Mouse (Mus musculus): ENCODE data around the gene Bcar3. TPM values are rescaled to one million over a fixed set of nuclear protein-coding genes. Genes with fewer than 3 reads are reported as not detected.
A peak's percentile ranks its signal among the peaks of the same experiment; 100 is the strongest.
"Not testable (repeated sequence)": the region's sequence is repeated elsewhere in the genome, so short reads cannot be mapped to it uniquely, and the experiment has no call there.

Bcar3 gene
- polyA plus RNA-seq, 1 experiment from 2014 or later: 13.7 TPM

DNA sequence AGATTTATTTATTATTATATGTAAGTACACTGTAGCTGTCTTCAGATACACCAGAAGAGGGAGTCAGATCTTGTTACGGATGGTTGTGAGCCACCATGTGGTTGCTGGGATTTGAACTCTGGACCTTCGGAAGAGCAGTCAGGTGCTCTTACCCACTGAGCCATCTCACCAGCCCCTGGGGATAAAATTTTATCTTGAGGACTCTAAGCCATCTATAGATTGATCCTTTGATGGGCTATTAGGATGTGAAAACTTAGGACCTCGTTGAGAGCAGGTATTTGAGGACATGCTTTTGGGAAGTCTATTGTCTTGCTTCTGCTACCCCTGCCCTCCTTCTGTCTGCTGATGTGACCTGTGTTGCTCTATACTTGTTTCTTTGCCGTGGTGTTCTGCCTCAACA lies 4.6 kb upstream of the Bcar3 start:
- not testable (repeated sequence) for H3K36me3 ChIP-seq (ENCODE audit: control insufficient read depth, insufficient read depth, low read length); ATAC-seq (ENCODE audit: insufficient read depth, low FRiP score); H3K9ac ChIP-seq (ENCODE audit: low read length); H3K27ac ChIP-seq (ENCODE audit: low read length); H3K4me1 ChIP-seq (ENCODE audit: control insufficient read depth, insufficient read depth, low read length); H3K4me2 ChIP-seq (ENCODE audit: low read depth, low read length); H3K9me3 ChIP-seq (replicated peaks; ENCODE audit: control insufficient read depth, low read length); H3K4me3 ChIP-seq (replicated peaks; ENCODE audit: low read length); H3K27me3 ChIP-seq (ENCODE audit: control insufficient read depth, insufficient read depth, low read length)
- WGBS: 64% methylated on average over 3 of the region's 4 CpGs

DNA sequence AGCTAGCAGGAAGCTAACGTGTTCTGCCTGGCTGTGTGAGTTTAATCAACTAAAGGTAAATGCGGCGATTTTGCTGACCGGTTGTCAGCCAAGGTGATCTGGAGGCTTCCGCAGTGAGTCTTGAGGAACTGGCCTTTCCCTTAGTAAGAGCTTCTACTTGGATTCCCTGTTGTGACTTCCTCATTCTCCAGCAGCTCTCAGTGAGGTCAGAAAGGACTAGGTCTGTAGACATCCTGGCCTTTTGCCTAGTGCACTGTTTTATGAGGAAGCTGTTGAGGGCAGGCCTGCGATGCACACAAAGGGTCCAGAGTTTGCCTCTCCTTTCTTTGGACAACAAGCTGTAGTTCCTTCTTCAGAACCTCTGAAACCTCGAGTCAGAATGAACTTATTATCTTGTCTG lies 3.2 kb upstream of the Bcar3 start:
- ATAC-seq (ENCODE audit: insufficient read depth, low FRiP score): no peak
- WGBS: 67% methylated on average over 7 of the region's 7 CpGs
- H3K4me3 ChIP-seq (replicated peaks; ENCODE audit: low read length): no peak overlapping the region
- peaks cover 11% of the 10 kb centered on the region; the same call in 1 of the 2 replicates for H3K4me1 ChIP-seq (ENCODE audit: control insufficient read depth, insufficient read depth, low read length)
- H3K36me3 ChIP-seq (ENCODE audit: control insufficient read depth, insufficient read depth, low read length): no peaks in the 10 kb centered on the region
- no peaks in the 10 kb centered on the region for H3K27me3 ChIP-seq (ENCODE audit: control insufficient read depth, insufficient read depth, low read length)
- H3K4me2 ChIP-seq (ENCODE audit: low read depth, low read length): no peak overlapping the region
- peak overlapping the region; percentile 60 for H3K27ac ChIP-seq (ENCODE audit: low read length)
- peak overlapping the region; percentile 21; the same call in 1 of the 2 replicates for H3K9ac ChIP-seq (ENCODE audit: low read length)
- H3K9me3 ChIP-seq (replicated peaks; ENCODE audit: control insufficient read depth, low read length): no peaks in the 10 kb centered on the region

DNA sequence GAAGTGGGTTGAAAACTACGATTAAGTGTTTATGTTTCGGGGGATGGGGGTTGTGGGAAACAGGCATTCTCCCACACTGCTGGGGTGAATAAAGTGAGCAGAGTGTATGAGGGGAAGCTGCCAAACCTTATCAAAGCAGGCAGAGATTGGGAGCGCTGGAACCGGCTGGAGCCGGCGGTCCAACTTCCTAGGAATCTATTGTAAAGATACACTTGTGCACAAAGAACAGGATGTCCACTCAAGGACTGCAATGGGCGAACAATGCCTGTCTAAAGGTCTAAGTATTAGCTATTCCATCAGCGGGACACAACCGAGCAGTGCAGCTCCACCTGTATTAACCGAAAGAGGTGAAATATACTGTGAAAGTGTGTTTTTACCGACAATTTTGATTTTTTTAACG lies 2.1 kb upstream of the Bcar3 start:
- 44% methylated on average over 12 of the region's 12 CpGs for WGBS
- no peak overlapping the region for H3K4me3 ChIP-seq (replicated peaks; ENCODE audit: low read length)
- no peaks in the 10 kb centered on the region for H3K9me3 ChIP-seq (replicated peaks; ENCODE audit: control insufficient read depth, low read length)
- no peak overlapping the region for H3K9ac ChIP-seq (ENCODE audit: low read length)
- no peaks in the 10 kb centered on the region for H3K27me3 ChIP-seq (ENCODE audit: control insufficient read depth, insufficient read depth, low read length)
- peak overlapping the region; percentile 87; the same call in 1 of the 2 replicates for H3K4me2 ChIP-seq (ENCODE audit: low read depth, low read length)
- no peak for ATAC-seq (ENCODE audit: insufficient read depth, low FRiP score)
- peaks cover 11% of the 10 kb centered on the region; the same call in 1 of the 2 replicates for H3K4me1 ChIP-seq (ENCODE audit: control insufficient read depth, insufficient read depth, low read length)
- peak overlapping the region; percentile 93 for H3K27ac ChIP-seq (ENCODE audit: low read length)
- no peaks in the 10 kb centered on the region for H3K36me3 ChIP-seq (ENCODE audit: control insufficient read depth, insufficient read depth, low read length)

DNA sequence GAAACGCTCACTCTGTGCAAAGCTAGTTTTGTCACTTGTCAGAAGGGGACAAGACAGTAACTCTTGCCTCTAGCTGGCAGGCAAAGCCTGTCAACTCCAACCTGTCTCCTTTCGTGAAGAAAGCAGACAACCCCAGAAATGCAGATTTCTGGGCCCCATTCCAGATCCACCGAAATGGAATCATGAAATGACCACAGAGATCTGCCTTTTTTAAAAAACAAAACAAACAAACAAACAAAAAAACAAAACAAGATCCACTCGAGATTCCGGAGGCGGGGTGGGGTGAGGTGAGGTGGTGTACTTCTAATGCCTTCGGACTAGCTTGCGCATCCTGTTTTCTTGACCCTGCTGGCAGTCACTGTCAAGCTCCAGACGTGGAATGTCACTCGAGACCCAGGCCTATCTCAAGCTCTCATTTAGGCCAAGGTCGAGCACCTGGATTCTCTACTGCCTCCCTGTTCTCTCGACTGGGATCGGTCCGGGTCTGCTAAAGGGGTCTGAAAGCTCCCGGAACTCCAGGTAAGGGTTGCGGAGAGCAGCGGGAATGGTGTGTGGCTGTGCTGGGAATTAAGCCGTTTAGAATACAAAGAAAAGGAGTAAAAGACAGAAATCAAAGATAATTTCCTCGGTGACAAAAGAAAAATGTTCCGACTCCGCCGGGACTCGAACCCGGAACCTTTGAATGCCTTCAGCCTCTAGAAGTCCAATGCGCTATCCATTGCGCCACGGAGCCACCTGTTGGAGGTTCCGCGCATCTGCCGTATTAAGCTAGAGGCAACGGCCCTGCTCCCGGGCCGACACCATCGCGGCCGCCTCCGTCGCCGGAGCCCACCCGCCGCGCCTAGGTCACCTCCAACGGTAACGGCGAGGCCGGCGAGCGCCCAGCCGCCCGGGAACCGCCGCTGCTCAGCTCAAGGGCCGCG lies 1.4 kb upstream of the Bcar3 start:
- 7% methylated on average over 54 of the region's 54 CpGs for WGBS
- H3K4me2 ChIP-seq (ENCODE audit: low read depth, low read length): peak overlapping the region; percentile 87
- H3K27ac ChIP-seq (ENCODE audit: low read length): peak overlapping the region; percentile 93

DNA sequence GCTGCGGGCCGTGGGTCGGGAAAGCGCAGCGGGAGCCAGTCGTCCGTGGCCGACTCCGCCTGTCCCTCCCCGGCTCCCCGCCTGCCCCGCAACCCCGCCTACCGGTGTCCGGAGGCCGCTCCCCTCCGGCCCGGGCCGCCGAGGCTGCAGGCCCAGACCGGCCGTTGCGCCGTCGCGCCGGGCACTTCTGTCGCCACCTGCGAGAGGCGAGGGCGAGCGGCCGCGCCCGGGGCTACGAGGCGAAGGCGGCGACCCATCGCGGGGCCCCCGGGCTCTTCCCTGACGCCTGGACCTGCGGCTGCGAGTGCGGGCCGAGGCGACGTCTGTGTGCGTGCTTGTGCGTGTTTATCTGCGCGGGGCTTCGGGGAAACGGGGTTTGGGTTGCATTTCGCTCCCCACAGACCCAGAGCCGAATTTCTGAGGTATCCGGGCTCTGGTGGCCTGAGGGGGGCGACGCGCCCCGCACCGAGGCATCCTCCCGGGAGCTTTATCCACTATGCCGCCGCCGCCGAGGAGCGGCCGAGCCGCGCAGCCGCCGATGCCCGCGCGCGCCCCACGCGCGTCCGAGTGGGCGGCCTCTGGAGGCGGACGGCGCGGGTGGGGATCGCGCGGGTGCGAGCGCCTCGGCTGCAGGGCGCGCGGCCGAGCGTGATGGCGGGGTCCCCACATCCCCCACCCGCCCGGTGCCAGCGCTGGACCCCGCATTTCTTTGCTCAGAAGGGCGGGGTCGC lies 548 bp upstream of the Bcar3 start:
- H3K4me3 ChIP-seq (replicated peaks; ENCODE audit: low read length): peak overlapping the region; percentile 95
- peak overlapping the region; percentile 92 for H3K9ac ChIP-seq (ENCODE audit: low read length)
- H3K27me3 ChIP-seq (ENCODE audit: control insufficient read depth, insufficient read depth, low read length): no peaks in the 10 kb centered on the region
- peak overlapping the region; percentile 87 for H3K4me2 ChIP-seq (ENCODE audit: low read depth, low read length)
- no peaks in the 10 kb centered on the region for H3K36me3 ChIP-seq (ENCODE audit: control insufficient read depth, insufficient read depth, low read length)
- H3K4me1 ChIP-seq (ENCODE audit: control insufficient read depth, insufficient read depth, low read length): peaks cover 11% of the 10 kb centered on the region; the same call in 1 of the 2 replicates
- 0% methylated on average over 103 of the region's 105 CpGs for WGBS
- H3K9me3 ChIP-seq (replicated peaks; ENCODE audit: control insufficient read depth, low read length): no peaks in the 10 kb centered on the region
- peak; percentile 90 for ATAC-seq (ENCODE audit: insufficient read depth, low FRiP score)
- H3K27ac ChIP-seq (ENCODE audit: low read length): peak overlapping the region; percentile 93

More for the DNA sequence above, 1.4 kb upstream of the Bcar3 start:
- Histone ChIP-seq H3K27me3 (ENCODE audit: control insufficient read depth, insufficient read depth, low read length) (no peaks in the 10 kb centered on the region), H3K9me3 (replicated peaks; ENCODE audit: control insufficient read depth, low read length) (no peaks in the 10 kb centered on the region), H3K36me3 (ENCODE audit: control insufficient read depth, insufficient read depth, low read length) (no peaks in the 10 kb centered on the region), H3K4me1 (ENCODE audit: control insufficient read depth, insufficient read depth, low read length) (peaks cover 11% of the 10 kb centered on the region; the same call in 1 of the 2 replicates), H3K9ac (ENCODE audit: low read length) (peak overlapping the region; percentile 92), H3K4me3 (replicated peaks; ENCODE audit: low read length) (peak overlapping the region; percentile 95)
- peak; percentile 86 for ATAC-seq (ENCODE audit: insufficient read depth, low FRiP score)

DNA sequence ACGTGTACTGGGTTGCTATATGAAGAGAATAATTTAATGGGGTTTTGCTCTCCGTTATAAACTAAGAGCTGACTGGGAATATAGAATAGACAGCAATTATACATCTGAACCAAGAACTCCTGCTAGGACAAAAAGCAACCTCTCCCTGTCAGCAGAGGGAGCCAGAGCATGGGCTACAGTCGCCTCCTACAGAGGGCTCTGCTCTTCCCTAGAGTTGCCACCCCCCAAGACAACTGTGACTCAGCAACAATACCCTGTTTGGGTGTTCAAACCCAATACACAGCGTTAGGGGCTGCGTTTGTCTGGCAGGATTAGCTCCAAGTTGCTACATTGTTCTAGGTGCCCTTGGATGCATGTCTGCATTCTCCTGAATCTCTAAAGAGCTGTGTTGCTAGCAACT lies 1.6 kb downstream of the Bcar3 start:
- H3K4me2 ChIP-seq (ENCODE audit: low read depth, low read length): no peak overlapping the region
- 17% methylated on average over 5 of the region's 5 CpGs for WGBS

DNA sequence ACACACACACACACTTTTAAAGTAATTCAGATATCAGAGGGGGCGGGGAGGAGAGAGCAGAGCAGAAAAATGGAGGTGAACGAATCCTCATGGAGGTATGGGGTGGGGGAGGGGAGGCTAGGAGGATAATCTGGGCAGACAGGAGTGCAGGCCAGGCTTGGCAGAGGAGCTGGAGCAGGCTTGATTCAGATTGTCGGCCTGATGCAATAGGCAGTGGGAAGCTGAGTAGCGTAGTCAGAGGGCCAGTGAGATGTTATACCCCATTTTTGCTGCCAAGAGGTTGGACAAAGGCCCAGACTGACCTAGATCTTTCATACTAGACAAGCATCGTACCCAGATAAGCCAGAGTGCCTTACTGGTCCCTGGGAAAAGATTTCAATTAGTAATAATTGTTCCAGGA lies 3.0 kb downstream of the Bcar3 start:
- H3K4me1 ChIP-seq (ENCODE audit: control insufficient read depth, insufficient read depth, low read length): peaks cover 11% of the 10 kb centered on the region; the same call in 1 of the 2 replicates
- H3K4me2 ChIP-seq (ENCODE audit: low read depth, low read length): no peak overlapping the region
- ATAC-seq (ENCODE audit: insufficient read depth, low FRiP score): no peak
- no peaks in the 10 kb centered on the region for H3K9me3 ChIP-seq (replicated peaks; ENCODE audit: control insufficient read depth, low read length)
- 62% methylated on average over 5 of the region's 5 CpGs for WGBS
- H3K27ac ChIP-seq (ENCODE audit: low read length): no peak overlapping the region
- H3K9ac ChIP-seq (ENCODE audit: low read length): no peak overlapping the region
- no peaks in the 10 kb centered on the region for H3K36me3 ChIP-seq (ENCODE audit: control insufficient read depth, insufficient read depth, low read length)
- no peaks in the 10 kb centered on the region for H3K27me3 ChIP-seq (ENCODE audit: control insufficient read depth, insufficient read depth, low read length)
- H3K4me3 ChIP-seq (replicated peaks; ENCODE audit: low read length): no peak overlapping the region

More for the DNA sequence above, 1.6 kb downstream of the Bcar3 start:
- Histone ChIP-seq H3K9me3 (replicated peaks; ENCODE audit: control insufficient read depth, low read length) (no peaks in the 10 kb centered on the region), H3K9ac (ENCODE audit: low read length) (no peak overlapping the region), H3K27me3 (ENCODE audit: control insufficient read depth, insufficient read depth, low read length) (no peaks in the 10 kb centered on the region), H3K4me1 (ENCODE audit: control insufficient read depth, insufficient read depth, low read length) (peaks cover 11% of the 10 kb centered on the region; the same call in 1 of the 2 replicates), H3K4me3 (replicated peaks; ENCODE audit: low read length) (no peak overlapping the region), H3K36me3 (ENCODE audit: control insufficient read depth, insufficient read depth, low read length) (no peaks in the 10 kb centered on the region), H3K27ac (ENCODE audit: low read length) (no peak overlapping the region)
- ATAC-seq (ENCODE audit: insufficient read depth, low FRiP score): no peak

DNA sequence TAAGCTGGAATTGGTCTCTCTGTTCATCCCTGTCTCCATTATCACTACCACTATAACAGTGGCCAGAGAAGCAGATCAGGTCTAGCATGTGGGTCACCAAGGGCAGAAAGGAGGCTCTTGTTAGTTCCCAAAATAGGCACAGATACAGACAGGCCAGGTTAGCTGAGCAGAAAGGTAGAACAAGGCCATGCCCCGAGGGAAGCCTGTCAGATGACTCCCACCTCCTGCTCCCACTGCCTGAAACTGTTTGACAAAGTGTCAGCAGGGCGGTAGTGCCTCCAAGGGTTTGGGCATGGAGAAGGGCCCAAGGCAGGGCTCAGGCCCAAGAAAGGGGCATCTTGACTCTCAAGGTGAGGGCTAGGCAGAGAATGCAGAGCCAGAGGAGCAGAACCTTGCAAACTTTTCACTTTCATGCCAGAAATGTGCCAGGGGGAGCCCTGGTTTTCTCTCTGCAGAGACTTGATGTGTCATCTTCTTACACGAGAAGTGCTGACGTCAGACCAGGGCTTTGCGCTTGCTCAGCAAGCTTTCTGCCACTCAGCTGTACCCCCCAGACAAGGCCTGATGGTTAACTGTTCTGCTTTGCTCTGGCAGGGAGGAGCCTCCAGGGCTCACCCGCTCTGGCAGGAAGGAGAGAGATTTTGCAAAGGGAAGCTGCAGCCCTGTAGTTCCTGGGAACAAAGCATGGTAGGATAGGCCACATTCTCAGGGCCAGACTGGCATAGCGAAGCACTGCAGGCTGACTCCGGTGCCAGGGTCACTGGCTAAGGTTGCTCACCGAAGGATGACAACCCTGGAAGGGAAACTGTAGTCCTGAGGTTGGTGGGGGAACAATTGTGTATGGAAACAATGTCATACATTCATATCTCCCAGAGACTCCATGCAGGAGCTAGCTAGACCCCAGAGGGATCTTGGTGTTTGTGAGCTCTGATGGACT lies 7.3 kb downstream of the Bcar3 start:
- Histone ChIP-seq H3K4me3 (replicated peaks; ENCODE audit: low read length) (no peak overlapping the region), H3K4me2 (ENCODE audit: low read depth, low read length) (no peak overlapping the region), H3K27ac (ENCODE audit: low read length) (no peak overlapping the region), H3K4me1 (ENCODE audit: control insufficient read depth, insufficient read depth, low read length) (no peaks in the 10 kb centered on the region), H3K27me3 (ENCODE audit: control insufficient read depth, insufficient read depth, low read length) (no peaks in the 10 kb centered on the region), H3K36me3 (ENCODE audit: control insufficient read depth, insufficient read depth, low read length) (no peaks in the 10 kb centered on the region), H3K9ac (ENCODE audit: low read length) (no peak overlapping the region; the same call in 1 of the 2 replicates), H3K9me3 (replicated peaks; ENCODE audit: control insufficient read depth, low read length) (no peaks in the 10 kb centered on the region)
- ATAC-seq (ENCODE audit: insufficient read depth, low FRiP score): peak; percentile 77
- WGBS: 58% methylated on average over 9 of the region's 9 CpGs

Data from stomach, embryonic 16.5 days (tissue).